Mouse (Mus musculus) left cerebral cortex, postnatal 25 days (tissue): ENCODE measurements at regions not wholly inside any gene's neighbourhood (a gene's known extent, or its start where the extent isn't known, plus 50 kb on each side); places are given as distances from the start of the nearest gene placed in this dataset.

Experiments
- DNase-seq, 2 experiments: peaks; one replicate each; pipeline ENCODE4 v3.0.0; 2022; ENCODE audit warnings: low spot score in 2 of 2, mixed read lengths in 1 of 2
- intact Hi-C: fragments of 180-260 bp; cut with DNase I; formaldehyde crosslinking; loops from one replicate; pipeline ENCODE4 v1.15.1; 2025

DNA sequence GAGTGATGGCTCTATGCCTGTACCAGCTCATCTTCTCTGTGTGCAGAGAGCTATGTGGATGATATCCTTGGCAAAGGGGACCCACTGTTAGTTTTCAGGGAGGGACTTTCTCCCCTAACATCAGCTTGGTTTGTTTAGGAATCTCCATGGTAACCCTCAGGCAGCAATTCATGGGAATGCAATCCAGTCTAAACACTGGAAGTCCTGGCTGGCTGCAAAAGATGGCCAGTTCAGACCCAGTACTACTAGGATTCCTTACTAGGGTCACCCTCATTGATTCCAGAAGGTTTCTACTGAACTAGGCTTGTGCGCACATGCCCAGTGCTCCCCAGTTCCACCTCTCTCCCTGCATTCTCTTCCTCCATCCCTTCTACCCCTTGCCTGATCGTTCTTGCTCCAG is 642.8 kb downstream of the Slc22a22 start:
- intact Hi-C loops, result no loop called here
- DNase-seq, result no peak

DNA sequence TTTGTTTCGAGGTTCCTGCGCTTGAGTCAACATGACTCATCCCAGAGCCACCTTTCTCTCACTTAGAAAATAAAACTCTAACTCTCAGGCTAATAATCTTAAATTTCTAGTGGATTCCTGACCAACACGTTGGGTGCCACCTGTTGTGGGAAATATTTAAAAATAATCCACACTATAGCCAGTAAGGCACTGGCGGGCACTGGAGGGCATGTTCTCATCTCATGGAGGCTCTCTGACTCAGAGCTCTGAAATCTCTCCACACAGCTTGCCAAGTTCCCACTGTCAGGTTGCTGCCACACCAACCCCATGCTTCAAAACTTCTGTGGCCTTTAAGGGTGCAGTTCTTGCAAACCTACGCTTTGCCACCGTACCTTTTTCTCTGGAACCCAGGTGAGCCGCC is 644.8 kb downstream of the Slc22a22 start:
- DNase-seq, result no peak
- intact Hi-C loops, result no loop called here

DNA sequence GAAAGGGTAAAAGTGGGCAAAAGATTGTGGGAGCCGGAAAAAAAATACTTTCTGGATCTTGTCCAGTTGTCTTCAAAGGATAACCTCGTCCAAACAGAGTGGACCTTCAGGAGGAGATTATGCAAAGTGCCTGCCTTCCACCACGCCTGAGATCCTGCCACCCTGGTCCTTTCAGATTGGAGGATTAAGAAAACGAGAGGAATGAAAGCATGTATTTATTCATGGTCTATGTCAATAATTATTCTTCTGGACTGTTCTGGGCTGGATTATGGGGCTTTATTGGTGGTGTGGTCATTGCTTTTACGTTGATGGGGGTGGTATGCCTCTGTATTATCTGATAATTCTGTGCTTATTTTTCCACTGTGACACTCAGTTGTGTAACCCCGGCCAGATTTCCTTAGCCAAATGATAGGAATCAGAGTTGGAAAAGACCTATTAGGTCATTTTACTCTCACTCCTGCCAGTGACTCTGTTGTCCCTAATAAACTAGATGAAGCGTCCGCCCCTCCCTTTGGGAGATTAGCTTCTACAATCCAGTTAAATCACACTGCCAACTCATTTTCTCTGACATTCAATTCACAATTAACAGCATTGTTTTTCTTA is 656.3 kb downstream of the Slc22a22 start:
- DNase-seq, result no peak
- intact Hi-C loops, result no loop called here

DNA sequence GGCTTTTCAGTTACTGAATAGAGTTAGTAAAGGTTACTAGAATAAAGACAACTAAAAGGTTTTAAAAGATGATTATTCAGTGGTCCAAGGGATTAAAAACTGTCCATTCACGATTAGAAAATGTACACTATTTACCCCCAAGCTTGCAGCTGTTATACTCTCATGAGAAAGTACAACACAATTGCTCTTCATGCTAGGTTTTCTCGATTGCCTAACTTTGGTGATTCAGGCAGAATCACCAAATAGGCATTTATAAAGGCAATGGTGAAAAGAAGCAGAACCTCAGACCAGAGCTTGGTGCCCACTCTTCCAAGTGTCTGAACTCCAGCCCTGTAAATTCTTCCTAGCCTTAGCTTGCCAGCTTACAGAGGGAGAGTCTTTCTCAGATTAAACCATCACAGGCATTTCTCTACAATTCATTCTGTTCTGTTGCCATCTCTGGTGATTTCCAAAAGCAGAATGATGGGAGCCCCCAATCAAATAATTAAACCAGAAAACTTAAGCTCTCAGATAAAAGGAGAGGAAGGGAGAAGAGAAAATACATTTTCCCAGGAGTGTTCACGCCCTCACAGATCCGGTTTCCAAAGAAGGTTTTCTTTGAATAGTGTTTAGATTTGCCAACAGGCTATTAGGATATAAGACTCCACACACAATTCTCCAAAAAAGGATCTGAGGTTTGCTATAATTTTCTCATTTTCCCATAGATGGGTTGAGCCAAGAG is 657.0 kb downstream of the Slc22a22 start:
- no peak for DNase-seq
- intact Hi-C loops, result no loop called here

DNA sequence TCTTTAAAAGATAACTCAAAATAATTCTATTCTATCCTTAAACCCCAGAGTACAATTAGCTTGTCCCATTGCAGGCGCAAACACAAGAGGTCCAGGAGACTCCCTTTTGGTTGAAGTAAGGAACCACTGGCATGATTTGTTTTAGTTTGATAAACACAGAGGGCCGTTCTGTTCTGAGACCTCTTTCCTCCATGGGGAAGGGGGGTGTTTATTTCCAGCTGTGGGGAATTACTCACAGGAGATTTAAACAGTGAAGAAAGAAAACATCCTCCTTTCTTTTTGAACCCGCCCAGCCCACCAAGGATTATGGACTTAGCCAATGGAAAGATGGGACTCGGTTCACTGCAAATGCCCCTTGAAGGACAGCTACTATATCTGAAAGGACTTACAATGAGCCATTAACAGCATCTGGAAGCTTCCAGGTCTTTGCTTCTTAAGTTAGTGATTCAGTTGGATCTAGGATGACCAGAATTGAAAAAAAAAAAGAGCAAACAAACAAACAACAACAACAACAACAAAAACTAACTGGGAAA is 659.2 kb downstream of the Slc22a22 start:
- intact Hi-C loops, result no loop called here

DNA sequence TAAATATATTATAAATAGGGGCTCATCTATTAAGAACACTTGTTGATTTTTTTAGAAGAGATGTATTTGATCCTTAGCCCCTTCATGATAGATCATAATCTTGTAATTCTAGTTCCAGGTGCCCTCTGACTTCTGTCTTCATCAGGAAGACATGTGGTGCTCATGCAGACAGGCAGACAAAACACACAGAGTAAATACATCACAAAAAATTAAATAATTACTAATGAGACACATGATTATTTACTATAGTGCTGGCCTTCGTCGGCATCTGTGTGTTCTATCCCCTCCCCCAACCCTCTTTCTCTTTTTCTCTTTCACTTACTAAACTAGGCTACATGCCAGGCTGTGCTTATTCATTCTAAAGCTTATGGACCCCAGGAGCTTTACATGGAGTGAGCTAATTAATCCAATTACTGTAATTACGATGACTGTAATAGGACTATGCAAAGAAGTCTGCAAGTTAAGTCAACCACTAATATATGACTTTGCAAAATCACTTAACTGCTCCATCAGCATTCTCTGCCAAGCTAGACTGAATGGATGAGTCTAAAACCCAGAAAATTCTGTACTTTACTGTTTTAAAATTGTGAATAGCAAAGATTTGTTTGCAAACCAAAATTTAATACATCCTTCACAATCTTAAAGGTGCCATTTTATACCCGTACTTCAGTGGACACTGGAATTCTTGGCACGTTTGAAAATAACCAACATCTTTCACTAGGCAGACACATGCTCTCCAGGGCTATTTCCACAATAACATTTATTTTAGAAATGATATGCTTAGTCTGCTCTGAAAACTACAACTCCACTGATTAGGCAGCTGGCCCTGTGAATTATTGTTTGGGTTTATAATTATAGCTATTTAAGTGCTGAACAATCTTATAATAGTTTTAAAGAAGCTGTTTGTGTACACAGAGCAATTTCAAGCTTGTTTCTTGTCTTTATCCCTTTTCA is 659.9 kb downstream of the Slc22a22 start:
- intact Hi-C loops, result no loop called here
- DNase-seq, result no peak

More for the DNA sequence above, 659.2 kb downstream of the Slc22a22 start:
- DNase-seq, result no peak

DNA sequence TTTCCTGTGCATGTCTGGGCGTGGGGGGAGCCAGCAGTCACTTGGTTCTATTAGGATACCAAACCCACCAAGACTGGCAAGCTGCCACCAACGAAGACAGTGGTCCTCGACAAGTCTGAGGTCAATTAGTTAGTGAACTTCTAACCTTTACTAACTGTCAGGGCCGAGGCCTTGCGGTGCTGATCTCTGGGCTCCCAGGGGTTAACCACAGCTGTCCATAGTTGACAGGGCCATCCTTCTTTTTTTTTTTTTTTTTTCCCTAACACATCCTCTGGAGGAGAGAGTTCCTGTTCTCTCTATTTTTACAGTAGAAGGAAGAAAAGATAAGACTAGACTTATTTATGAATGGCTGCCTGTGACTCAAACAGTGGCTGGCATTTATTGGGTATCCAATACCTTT is 663.5 kb downstream of the Slc22a22 start:
- intact Hi-C loops, result no loop called here
- DNase-seq, result no peak

DNA sequence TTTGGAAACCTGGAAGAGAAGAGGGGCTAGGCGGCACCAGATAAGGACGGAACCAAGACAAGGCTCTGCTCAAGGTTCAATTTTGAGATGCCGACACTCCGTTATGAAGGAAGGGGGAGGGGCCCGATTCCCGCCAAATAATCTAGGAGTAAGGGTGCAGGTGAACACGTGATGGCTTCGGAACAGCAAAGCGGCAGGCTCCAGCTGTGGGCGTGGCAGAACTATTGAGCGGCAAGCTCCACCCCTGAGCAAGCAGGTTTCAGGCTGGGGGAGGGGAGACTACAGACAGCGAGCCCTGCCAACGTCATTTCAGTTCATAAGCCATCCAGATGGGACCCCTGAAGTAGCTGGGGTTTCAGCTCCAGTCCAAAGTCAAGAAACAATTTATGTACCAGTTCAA is 667.3 kb downstream of the Slc22a22 start:
- intact Hi-C loops, result no loop called here
- DNase-seq, result no peak

DNA sequence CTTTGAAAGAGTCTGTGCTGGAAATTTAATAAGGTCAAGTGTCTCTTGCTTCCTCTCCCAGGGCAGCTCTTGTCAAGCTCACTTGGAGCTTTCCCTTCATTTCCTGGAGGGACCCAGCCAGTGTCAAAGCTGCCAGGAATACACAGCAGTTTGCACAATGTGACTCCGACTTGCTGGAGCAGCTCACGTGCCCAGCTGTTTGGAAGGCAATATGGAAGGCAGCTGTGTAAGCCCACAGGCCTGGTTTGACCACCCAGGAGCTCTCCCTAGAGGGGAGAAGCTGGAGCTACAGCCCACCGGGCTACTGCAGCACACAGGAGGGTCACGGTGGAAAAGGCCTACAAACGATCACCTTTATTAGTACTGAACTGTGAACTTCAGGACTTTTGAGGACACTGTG is 669.8 kb downstream of the Slc22a22 start:
- DNase-seq, result no peak
- intact Hi-C loops, result no loop called here

DNA sequence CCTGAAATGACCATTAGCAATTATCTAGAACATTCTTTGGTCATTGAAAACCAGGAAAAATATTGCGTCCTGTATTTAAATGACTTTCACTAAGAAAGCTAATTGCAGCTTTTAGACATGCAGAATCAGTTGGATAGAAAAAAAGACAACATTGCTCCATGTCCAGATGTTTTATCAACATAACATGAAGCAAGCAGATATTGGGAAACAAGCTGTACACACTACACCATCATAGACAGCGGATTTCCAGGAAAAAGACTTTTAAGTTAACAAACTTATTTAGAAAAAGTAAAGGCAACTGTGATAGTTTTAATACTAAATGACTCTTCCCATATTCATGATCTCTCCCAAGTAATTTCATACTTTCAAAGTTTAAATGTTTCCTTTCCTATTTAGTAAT is 675.5 kb downstream of the Slc22a22 start:
- intact Hi-C loops, result no loop called here
- DNase-seq, result no peak

DNA sequence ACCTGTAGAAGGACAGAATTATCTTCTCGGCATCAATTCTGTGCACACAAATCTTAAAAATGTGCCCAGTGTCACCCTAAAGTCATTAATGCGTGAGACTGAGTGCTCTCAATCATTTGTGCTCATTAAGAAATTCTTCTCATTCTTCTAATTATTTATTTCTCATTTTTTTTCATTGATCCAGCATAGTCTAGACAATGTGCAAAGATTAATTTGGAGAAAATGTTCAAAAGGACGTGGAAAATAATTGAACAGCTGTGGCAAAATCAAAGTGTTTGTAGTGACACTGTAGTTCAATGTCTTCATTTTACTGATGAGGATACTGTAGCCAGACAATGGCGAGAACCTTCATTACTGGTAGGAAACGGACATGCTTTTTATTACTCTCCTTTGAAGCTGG is 702.0 kb downstream of the Slc22a22 start:
- intact Hi-C loops, result no loop called here

DNA sequence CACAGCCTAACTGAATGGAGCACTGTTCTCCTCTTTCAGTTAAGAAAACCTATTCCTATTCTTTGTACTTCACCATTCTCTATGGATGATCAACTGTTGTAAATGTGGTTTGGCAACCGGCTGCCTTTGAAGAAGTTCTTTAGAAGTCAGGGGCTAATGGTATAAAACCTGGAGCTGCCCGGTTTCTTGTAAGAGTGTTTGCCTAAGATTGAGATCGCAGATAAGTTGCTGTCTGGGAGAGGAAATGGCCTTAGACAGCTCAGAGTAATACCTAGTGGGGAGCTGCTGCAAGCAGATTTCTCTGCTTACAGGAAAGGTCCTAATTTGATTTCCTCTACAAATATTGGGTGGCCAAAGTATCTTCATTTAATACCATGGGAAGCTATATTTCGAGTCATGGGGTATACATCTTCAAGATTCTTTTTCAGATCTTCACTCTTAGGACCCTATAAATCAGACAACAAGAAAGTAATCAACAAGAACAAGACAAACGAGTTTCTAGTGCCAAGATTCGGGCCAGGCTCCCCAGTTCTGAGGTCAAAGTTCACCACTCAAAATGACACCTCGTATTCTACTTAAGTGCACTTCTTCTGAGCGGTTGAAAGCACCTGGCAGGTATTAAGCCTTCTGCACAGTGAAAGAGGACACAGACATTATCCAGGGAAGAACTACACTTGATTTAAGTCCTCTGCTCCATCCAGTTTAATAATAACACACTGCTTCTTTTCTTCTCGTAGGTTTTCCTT is 702.6 kb downstream of the Slc22a22 start:
- DNase-seq, result no peak
- intact Hi-C loops, result no loop called here

More for the DNA sequence above, 702.0 kb downstream of the Slc22a22 start:
- DNase-seq, result no peak

DNA sequence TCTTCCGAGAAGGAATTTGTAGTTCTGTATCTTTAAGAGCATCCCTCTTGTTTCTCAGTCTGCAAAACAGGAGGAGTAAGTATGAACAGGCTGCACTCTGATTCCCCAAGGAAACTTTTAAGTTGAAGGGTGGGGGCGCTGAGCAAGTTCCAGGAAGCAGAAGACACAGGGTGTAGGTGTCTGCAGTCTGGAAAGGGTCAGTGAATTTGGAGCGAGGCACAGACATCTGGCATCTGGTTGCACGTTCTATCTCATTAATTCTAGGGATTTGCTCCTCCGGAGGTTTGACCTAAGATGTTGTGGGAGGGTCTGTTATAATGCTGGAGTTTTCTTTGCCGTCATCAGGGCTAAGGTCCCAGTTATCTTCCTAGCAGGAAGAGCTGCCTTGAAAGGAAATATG is 711.1 kb downstream of the Slc22a22 start:
- DNase-seq, result peak in 1 of 2 experiments; percentile 9
- intact Hi-C loops, result no loop called here

DNA sequence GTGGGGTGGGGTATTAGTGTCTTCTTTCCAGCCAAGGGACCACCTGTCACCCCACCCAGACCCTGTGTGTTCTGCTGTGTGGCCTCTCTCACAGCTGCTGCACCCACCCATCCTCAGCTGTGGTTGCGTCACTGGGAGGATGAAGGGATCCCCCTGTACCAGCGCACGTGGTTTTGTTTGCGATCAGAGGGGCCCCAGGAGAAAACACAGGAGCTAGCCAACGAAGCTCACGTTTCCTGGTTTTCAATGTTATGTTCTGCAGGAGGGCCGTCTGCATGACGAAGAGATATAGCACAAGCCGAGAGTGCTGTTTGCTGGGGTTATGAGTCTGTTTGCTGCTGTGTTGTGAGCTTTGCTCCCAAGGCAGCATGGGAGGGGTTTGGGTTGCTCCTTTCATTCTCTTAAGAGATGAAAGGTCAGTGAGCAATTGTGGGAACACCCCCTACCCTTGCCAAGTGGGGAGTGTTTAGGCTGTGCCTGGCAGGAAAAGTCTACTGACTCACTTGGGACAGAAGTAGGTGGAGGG is 712.4 kb downstream of the Slc22a22 start:
- no peak for DNase-seq
- intact Hi-C loops, result no loop called here

DNA sequence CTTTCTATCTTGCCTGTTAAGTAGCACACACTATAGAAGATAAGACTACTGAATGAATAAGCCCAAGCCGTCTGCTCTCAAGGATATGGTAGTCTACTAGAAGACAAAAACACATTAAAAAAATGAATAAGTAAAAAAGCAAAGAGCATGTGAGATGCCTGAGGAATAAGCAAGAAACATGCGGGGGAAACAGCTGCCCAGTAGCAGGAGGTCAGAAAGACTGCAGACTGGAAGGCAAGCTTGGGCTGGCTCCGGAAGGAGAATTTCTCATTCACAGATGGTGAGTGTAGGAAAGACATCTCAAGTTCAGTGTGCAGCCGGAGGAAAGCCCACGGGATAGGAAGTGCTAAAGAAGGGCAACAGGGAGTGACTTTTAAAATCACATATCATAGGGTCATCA is 713.4 kb downstream of the Slc22a22 start:
- no peak for DNase-seq
- intact Hi-C loops, result no loop called here

DNA sequence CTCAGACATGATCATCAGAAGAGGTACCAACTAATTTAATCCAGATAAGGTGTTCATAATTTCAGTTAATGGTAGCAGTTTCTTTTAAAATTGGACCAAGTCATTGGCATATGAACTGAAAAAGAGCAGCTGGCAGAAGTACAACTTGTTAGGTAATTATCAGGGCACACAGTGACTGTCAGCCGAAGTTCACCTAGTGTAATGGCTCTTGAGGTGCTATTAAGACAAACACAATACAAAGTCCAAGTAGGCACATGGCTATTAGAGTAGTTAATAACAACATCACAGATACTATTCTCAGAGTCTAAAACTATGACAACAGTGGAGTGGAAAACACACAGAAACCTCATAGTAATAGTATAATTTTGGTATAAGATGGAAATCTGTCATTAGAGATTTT is 730.7 kb downstream of the Slc22a22 start:
- DNase-seq, result no peak
- intact Hi-C loops, result loop anchor here (10.0 kb wide), 1 partner anchor 682 kb away; no protein-coding TSS in a partner anchor

DNA sequence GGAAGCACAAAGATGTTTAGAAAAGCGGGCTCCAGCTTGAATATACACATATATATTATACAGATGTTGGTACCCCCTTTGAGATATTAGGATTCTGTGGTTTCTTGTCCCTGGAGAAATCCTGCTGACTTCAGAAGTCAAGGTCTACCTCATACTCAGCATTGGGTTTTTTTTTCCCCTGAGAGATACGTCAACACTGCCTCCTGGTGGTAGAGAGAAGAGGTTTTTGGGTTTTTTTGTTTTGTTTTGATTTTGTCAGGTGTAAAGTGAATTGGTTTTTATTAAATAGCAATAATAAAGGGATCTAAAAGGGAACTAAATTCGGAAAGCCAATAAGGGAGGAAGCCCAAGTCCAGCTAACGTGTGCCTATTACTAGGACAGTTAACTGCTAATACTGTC is 732.5 kb downstream of the Slc22a22 start:
- intact Hi-C loops, result loop anchor here (2.0 to 10.0 kb wide), 3 partner anchors 48 to 680 kb away; no protein-coding TSS in a partner anchor
- DNase-seq, result peak in 1 of 2 experiments; percentile 3
